Mouse (Mus musculus): ENCODE measurements around the gene Nmrk2.

DNA sequence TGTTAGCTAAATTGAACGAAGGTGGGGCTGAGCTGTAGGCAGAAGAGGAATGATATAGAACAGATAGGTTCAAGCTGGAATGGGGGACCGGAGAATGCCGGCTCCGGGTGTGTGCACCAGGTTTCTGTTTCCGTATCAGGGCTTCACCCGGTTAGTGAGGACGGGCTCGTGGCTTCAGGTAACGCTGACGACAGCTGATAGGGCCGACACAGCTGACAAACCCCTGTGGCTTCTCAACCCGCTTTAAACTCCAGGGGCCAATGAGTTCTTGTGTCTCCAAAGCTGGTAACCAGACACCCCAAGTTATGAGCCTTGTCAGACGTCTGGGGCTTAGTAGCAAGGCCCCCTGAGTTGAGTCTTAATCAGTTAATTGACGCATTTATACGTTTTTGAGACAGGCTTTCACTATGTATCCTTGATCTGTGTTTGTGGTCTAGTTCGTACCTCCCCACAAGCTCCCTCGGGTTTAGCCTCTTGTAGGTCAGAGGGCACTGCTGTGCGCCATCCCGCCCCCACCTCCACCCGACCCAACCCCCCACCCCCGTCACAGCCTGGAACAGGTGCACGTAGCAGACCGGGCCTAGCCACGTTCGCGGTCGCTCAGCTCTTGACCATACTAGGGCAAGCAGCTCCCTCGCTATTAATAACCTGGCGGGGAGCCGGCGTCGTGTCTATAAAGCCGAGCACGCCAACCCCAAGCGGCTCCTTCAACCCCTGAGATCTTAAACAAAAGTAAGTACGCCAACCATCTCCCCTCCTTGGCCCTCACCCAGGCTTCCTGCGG is 7.7 kb downstream of the Nmrk2 start:
- no peak for TF ChIP-seq POLR2A (IDR thresholded peaks at IDR 0.05; ENCODE audit: borderline replicate concordance, extremely low read depth, insufficient read depth, insufficient read length, poor library complexity, severe bottlenecking)
- no peak for TF ChIP-seq CTCF (IDR thresholded peaks at IDR 0.05; ENCODE audit: borderline replicate concordance, extremely low read depth, insufficient read depth, insufficient read length)
